Mouse (Mus musculus) limb, embryonic 14.5 days (tissue): ENCODE results near the gene Hist1h2aa. TPM values are rescaled to one million over a fixed set of nuclear protein-coding genes. Genes with fewer than 3 reads are reported as not detected.

Experiments used
- ATAC-seq: fragments of 200-750 bp; cut with Nextera tagmentation; 2 replicates; pipeline ENCODE4 v1.8.0; 2017; ENCODE audit warnings: low read depth, moderate number of reproducible peaks, moderate TSS enrichment; ENCODE audit not compliant: low FRiP score
- DNase-seq: peaks from one replicate; pipeline ENCODE4 v3.0.0-alpha.2; 2015; ENCODE audit warnings: low spot score
- H3K27ac ChIP-seq: fragments of 300-500 bp; sonication (generic); replicated peaks from 2 replicates; pipeline ENCODE4 v1.5.1; 2014; ENCODE audit warnings: low read depth, mild to moderate bottlenecking, low read length, moderate library complexity, mixed read lengths
- H3K27me3 ChIP-seq: fragments of 300-500 bp; sonication (generic); 2 replicates; pipeline ENCODE4 v1.6.1; 2014; ENCODE audit warnings: low read length, mixed read lengths; ENCODE audit not compliant: control insufficient read depth, insufficient read depth
- H3K36me3 ChIP-seq: fragments of 300-500 bp; sonication (generic); 2 replicates; pipeline ENCODE4 v1.6.1; 2014; ENCODE audit warnings: mild to moderate bottlenecking, low read length, moderate library complexity, mixed read lengths; ENCODE audit not compliant: control insufficient read depth, insufficient read depth
- H3K4me1 ChIP-seq: fragments of 300-500 bp; sonication (generic); 2 replicates; pipeline ENCODE4 v1.6.1; 2014; ENCODE audit warnings: antibody characterized with exemption, low read length, mixed read lengths; ENCODE audit not compliant: control insufficient read depth, insufficient read depth
- H3K4me2 ChIP-seq: fragments of 300-500 bp; sonication (generic); replicated peaks from 2 replicates; pipeline ENCODE4 v1.6.1; 2014; ENCODE audit warnings: low read depth, mild to moderate bottlenecking, low read length, moderate library complexity; ENCODE audit not compliant: severe bottlenecking
- H3K4me3 ChIP-seq: fragments of 300-500 bp; sonication (generic); replicated peaks from 2 replicates; pipeline ENCODE4 v1.5.1; 2014; ENCODE audit warnings: low read length
- H3K9ac ChIP-seq: fragments of 300-500 bp; sonication (generic); 2 replicates; pipeline ENCODE4 v1.6.1; 2014; ENCODE audit warnings: mild to moderate bottlenecking, low read depth, low read length, moderate library complexity; ENCODE audit not compliant: severe bottlenecking
- H3K9me3 ChIP-seq: fragments of 300-500 bp; sonication (generic); 2 replicates; pipeline ENCODE4 v1.6.1; 2016; ENCODE audit warnings: low read length; ENCODE audit not compliant: control insufficient read depth
- POLR2A ChIP-seq: fragments of 200-500 bp; IDR thresholded peaks from 2 replicates; pipeline ENCODE4 v1.8.0; 2012; ENCODE audit warnings: inconsistent platforms, mild to moderate bottlenecking, moderate library complexity, borderline replicate concordance; ENCODE audit not compliant: insufficient read depth, insufficient read length; ENCODE audit errors: extremely low read depth
- WGBS: fragments of 180-500 bp; shearing (Covaris S2); extraction: QIAGEN DNeasy Blood & Tissue Kit; methylation state at CpG from one replicate; pipeline ENCODE4 v1.1.7; 2014; 5-methylcytosine and 5-hydroxymethylcytosine counted together
- polyA plus RNA-seq, 2 experiments: library from polyadenylated mRNA; depleted of rRNA in 1 of 2; stranded (reverse) in 1 of 2; unstranded in 1 of 2; fragments of >200 nt; fragmentation: Nextera tagmentation in 1 of 2; extraction: Ambion mirVana in 1 of 2; gene quantifications; 2 replicates each; pipeline versions ENCODE4 v1.2.1 to v1.2.3; 2012 to 2014

Hist1h2aa gene
- polyA plus RNA-seq, 2 experiments, result not detected

DNA sequence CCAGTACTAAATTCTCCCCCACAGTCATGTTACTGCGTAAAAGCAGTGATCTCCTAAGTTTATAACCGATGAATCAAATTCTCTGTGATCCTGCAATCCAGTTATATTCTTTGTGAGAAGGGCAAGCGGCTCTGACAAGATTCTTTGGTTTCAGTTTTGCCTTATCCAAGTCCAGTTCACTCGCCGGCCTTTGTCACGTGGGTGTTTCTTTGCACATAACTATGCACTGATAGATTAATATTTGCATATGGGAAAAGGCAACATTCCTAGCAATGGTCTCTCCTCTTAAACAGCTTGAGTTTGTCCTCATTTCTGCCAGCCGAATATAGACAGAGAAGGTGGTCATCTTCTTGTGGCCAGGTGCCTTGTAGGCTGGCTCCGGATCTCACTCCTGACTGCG, 3.8 kb upstream of the Hist1h2aa start:
- no peak overlapping the region for H3K9ac ChIP-seq
- no peak overlapping the region for H3K4me2 ChIP-seq
- TF ChIP-seq POLR2A, result no peak
- no peak overlapping the region for H3K4me3 ChIP-seq
- H3K27me3 ChIP-seq, result no peaks in the 10 kb centered on the region
- ATAC-seq, result no peak
- WGBS, result 82% methylated on average over 9 of the region's 9 CpGs
- peaks cover 5% of the 10 kb centered on the region for H3K4me1 ChIP-seq
- H3K36me3 ChIP-seq, result no peaks in the 10 kb centered on the region
- no peak overlapping the region for H3K27ac ChIP-seq
- H3K9me3 ChIP-seq, result no peaks in the 10 kb centered on the region
- no peak for DNase-seq

DNA sequence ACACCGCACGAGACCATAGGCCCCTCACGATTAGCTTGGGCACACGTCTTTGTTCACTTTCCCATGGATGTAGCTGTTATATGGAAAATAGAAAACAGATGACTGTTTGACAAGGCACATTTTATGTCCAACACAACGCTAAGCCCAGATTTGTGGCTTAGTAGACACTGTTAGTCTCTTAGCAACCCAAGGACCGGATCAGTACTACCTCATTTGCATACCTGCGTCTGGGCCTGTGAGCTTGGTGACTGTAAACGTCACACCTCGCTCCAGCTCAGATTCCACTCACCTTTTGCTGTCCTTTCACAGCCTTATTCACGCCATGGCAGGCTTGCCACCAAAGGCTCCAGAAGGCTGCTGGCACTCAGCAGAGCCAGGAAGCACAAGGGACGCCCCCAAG, 3.4 kb upstream of the Hist1h2aa start:
- DNase-seq (no peak), ATAC-seq (no peak)
- Histone ChIP-seq H3K9me3 (no peaks in the 10 kb centered on the region), H3K36me3 (no peaks in the 10 kb centered on the region), H3K9ac (no peak overlapping the region), H3K4me1 (peaks cover 5% of the 10 kb centered on the region), H3K27ac (no peak overlapping the region), H3K4me3 (no peak overlapping the region), H3K27me3 (no peaks in the 10 kb centered on the region), H3K4me2 (no peak overlapping the region)
- no peak for TF ChIP-seq POLR2A
- WGBS, result 25% methylated on average over 11 of the region's 11 CpGs

DNA sequence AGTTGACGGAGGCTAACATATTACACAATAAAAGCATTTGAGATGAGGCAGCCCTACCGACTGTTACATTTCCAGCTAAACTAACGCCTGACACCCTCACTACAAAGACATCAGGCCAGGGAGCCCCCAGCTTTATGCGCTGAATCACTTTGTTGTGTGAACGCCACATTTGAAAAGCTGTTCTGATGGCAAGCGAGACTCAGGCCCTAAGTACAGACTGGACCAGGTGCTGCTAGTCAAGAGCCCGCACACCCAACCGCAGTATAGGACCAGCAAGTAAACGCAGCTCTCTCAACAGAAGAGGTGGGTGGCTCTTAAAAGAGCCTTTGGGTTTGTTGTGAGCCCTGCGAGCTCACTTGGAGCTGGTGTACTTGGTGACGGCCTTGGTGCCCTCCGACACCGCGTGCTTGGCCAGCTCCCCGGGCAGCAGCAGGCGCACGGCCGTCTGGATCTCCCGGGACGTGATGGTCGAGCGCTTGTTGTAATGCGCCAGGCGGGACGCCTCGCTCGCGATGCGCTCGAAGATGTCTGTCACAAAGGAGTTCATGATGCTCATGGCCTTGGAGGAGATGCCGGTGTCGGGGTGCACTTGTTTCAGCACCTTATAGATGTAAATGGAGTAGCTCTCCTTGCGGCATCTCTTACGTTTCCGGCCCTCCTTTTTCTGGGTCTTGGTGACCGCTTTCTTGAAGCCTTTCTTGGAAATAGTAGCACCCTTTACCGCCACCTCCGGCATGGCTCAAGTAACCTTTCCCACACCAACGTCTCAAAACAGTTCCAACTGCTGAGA, 646 bp upstream of the Hist1h2aa start, which contains the start of gene Hist1h2ba:
Gene Hist1h2ba, minus strand, starts transcription at position 736 of the 790 bp plus-strand sequence.
- WGBS, result 93% methylated on average over 35 of the region's 39 CpGs
- no peak for TF ChIP-seq POLR2A
- ATAC-seq (no peak), DNase-seq (no peak)
- Histone ChIP-seq H3K27ac (no peak within 1 kb of the TSS), H3K9me3 (no peaks in the 10 kb centered on the region), H3K4me1 (peaks cover 5% of the 10 kb centered on the region), H3K36me3 (no peaks in the 10 kb centered on the region), H3K9ac (no peak within 1 kb of the TSS), H3K4me2 (no peak within 1 kb of the TSS), H3K27me3 (no peaks in the 10 kb centered on the region), H3K4me3 (no peak within 1 kb of the TSS)

DNA sequence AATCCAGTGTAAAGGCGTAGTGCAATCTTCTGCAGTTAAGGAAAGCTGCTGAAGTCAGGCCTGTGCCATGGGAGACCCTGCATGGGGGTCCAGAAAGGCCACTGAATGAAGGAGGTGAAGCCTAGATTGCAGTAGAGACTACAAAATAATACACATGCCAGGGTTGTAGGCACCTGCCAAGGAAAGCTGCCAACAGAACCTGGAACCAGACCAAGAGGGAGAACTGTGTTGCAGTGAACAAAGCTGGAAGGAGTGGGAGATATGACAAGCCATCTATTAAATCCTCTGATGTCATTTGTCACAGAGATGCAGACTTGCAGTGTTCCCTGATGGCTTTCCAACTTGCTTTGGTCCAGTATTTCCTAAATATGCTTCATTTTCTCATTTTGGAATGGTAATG, 4.4 kb downstream of the Hist1h2aa start:
- Histone ChIP-seq H3K27me3 (no peaks in the 10 kb centered on the region), H3K27ac (no peak overlapping the region), H3K4me3 (no peak overlapping the region), H3K9me3 (no peaks in the 10 kb centered on the region), H3K4me2 (no peak overlapping the region), H3K36me3 (no peaks in the 10 kb centered on the region), H3K9ac (no peak overlapping the region), H3K4me1 (no peaks in the 10 kb centered on the region)
- no peak for TF ChIP-seq POLR2A
- WGBS, result 96% methylated on average over 1 of the region's 1 CpGs
- DNase-seq (no peak), ATAC-seq (no peak)

DNA sequence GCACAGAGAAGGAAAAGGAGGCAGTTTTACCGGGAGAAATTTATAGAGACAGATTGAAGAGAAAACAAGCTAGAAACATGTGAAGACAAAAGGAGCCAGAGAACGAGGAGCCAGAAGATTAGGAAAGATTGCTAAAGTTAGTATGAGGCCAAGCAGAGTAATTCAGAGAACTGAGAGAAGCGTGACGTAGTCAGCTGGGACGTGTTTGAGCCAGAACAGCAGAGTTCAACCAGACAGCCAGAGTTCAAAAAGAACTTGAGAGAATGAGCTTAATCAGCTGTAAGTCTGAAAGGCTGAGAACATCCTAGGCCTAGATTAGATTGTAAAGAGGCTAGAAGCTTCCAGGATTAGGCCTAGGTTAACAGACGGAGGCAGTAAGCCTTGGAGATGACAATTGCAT, 6.0 kb downstream of the Hist1h2aa start:
- ATAC-seq (no peak), DNase-seq (no peak)
- WGBS, result 56% methylated on average over 6 of the region's 6 CpGs
- Histone ChIP-seq H3K27ac (no peak overlapping the region), H3K4me1 (no peaks in the 10 kb centered on the region), H3K9ac (no peak overlapping the region), H3K4me3 (no peak overlapping the region), H3K36me3 (no peaks in the 10 kb centered on the region), H3K4me2 (no peak overlapping the region), H3K27me3 (no peaks in the 10 kb centered on the region), H3K9me3 (no peaks in the 10 kb centered on the region)
- TF ChIP-seq POLR2A, result no peak
